Mouse (Mus musculus) E14TG2a.4 (cell line): Measurements from ENCODE around the gene Twf1.

Source experiments
- H3K27me3 ChIP-seq: 2 replicates; pipeline ENCODE4 v1.6.1; 2014; ENCODE audit warnings: low read length, control low read depth; ENCODE audit not compliant: insufficient read depth
- H3K36me3 ChIP-seq: 2 replicates; pipeline ENCODE4 v1.6.1; 2014; ENCODE audit warnings: low read length, control low read depth; ENCODE audit not compliant: insufficient read depth
- H3K4me1 ChIP-seq: replicated peaks from 2 replicates; pipeline ENCODE4 v1.6.1; 2014; ENCODE audit warnings: low read depth, low read length, control low read depth
- H3K4me3 ChIP-seq: replicated peaks from 2 replicates; pipeline ENCODE4 v1.5.1; 2014; ENCODE audit warnings: mild to moderate bottlenecking, low read length
- H3K9me3 ChIP-seq: 2 replicates; pipeline ENCODE4 v1.6.1; 2014; ENCODE audit warnings: low read length, control low read depth
- CTCF ChIP-seq: conservative IDR thresholded peaks from 2 replicates; pipeline ENCODE4 v1.5.1; 2014; ENCODE audit warnings: low read length
- NANOG ChIP-seq: IDR thresholded peaks from 2 replicates; pipeline ENCODE4 v1.6.1; 2014; ENCODE audit warnings: borderline replicate concordance, low read length, mixed read lengths
- POU5F1 ChIP-seq: IDR thresholded peaks from 2 replicates; pipeline ENCODE4 v1.6.1; 2014; ENCODE audit warnings: low read length, borderline replicate concordance

Twf1 gene

DNA sequence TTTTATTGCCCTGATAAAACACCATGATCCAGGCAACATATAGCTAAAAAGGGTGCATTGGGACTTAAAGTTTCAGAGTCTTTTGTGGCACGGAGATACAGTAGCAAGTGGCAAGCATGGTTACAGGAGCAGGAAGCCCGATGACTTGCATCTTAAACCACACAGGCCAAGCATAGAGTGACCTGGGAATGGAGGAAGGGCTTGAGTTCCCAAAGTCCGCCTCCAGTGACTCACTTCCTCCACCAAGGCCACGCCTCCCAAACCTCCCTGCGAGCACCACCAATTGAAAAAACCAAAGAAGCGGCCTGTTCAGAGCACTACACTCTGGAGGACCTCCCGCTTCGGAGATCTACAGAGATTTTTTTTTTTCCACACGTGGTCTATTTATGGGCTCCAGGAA lies 23.8 kb downstream of the Twf1 start:
- H3K4me3 ChIP-seq = peak overlapping the region; percentile 69
- TF ChIP-seq POU5F1 = no peak
- no peak for TF ChIP-seq CTCF
- TF ChIP-seq NANOG = no peak
- 0 out of 2 replicates have a peak, but pooled peaks cover 3% of the 10 kb centered on the region for H3K27me3 ChIP-seq
- peaks cover 34% of the 10 kb centered on the region for H3K4me1 ChIP-seq
- H3K36me3 ChIP-seq = no peaks in the 10 kb centered on the region
- H3K9me3 ChIP-seq = peaks cover 7% of the 10 kb centered on the region

- no peak overlapping the region for H3K4me3 ChIP-seq
- H3K36me3 ChIP-seq = no peaks in the 10 kb centered on the region
- 0 out of 2 replicates have a peak, but pooled peaks cover 3% of the 10 kb centered on the region for H3K27me3 ChIP-seq
- TF ChIP-seq NANOG = no peak
- no peak for TF ChIP-seq CTCF
- TF ChIP-seq POU5F1 = no peak
- peaks cover 3% of the 10 kb centered on the region for H3K9me3 ChIP-seq
- peaks cover 34% of the 10 kb centered on the region for H3K4me1 ChIP-seq
Observed at GRCm38 (mm10) chr15:94564909-94565308, 24.8 kb downstream of the Twf1 start.

- H3K36me3 ChIP-seq = no peaks in the 10 kb centered on the region
- H3K4me3 ChIP-seq = no peak overlapping the region
- H3K4me1 ChIP-seq = peaks cover 24% of the 10 kb centered on the region
- TF ChIP-seq CTCF (no peak), NANOG (no peak), POU5F1 (no peak)
- H3K27me3 ChIP-seq = 0 out of 2 replicates have a peak, but pooled peaks cover 4% of the 10 kb centered on the region
- no peaks in the 10 kb centered on the region for H3K9me3 ChIP-seq
Observed at GRCm38 (mm10) chr15:94558895-94559656, 30.6 kb downstream of the Twf1 start.

- peaks cover 22% of the 10 kb centered on the region for H3K4me1 ChIP-seq
- TF ChIP-seq NANOG (no peak), POU5F1 (no peak), CTCF (peak; percentile 91)
- 0 out of 2 replicates have a peak, but pooled peaks cover 4% of the 10 kb centered on the region for H3K27me3 ChIP-seq
- H3K4me3 ChIP-seq = no peak overlapping the region
- no peaks in the 10 kb centered on the region for H3K36me3 ChIP-seq
- no peaks in the 10 kb centered on the region for H3K9me3 ChIP-seq
Observed at GRCm38 (mm10) chr15:94557442-94557841, 32.2 kb downstream of the Twf1 start.

DNA sequence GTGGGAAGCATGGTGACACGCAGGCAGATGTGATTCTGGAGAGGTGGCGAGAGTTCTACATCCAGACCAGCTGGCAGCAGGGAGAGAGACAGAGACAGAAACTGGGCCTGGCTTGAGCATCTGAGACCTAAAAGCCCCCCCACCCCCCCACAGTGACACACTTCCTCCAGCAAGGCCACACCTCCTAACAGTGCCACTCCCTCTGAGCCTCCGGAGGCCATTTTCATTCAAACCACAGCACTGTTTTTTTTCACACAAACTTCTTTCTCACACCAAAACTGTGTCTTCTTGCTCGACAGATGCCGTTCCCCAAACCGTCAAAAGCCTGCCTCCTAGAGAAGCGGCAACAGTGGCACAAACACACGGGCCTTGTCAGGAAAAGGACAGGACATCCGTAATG lies 36.2 kb downstream of the Twf1 start:
- peaks cover 13% of the 10 kb centered on the region for H3K4me1 ChIP-seq
- TF ChIP-seq CTCF (no peak), POU5F1 (no peak), NANOG (no peak)
- H3K4me3 ChIP-seq = peak overlapping the region; percentile 55
- H3K36me3 ChIP-seq = no peaks in the 10 kb centered on the region
- H3K9me3 ChIP-seq = peaks cover 9% of the 10 kb centered on the region
- 0 out of 2 replicates have a peak, but pooled peaks cover 8% of the 10 kb centered on the region for H3K27me3 ChIP-seq

DNA sequence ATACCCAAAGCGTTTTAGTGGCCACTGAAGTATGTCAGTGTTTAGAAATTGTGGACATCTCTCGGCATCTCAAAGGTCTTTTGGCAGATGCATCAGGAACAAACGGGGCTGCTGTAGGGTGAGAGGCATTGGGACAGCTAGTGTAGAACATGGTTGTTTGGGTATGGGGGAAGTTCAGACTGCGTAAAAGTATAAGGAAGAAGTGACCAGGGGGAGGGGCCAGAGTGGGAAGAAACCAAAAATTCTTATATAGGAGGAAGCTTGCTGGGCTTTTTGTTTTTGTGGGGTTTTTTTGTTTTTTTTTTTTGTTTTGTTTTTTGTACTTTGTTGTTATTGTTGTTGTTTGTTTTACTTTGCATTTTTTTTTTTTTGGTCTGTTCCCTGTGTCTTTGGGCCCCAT lies 44.8 kb downstream of the Twf1 start:
- H3K9me3 ChIP-seq = 0 out of 2 replicates have a peak, but pooled peaks cover under 1% of the 10 kb centered on the region
- H3K27me3 ChIP-seq = peaks cover 11% of the 10 kb centered on the region
- TF ChIP-seq CTCF (no peak), NANOG (no peak), POU5F1 (no peak)
- no peaks in the 10 kb centered on the region for H3K36me3 ChIP-seq
- H3K4me3 ChIP-seq = no peak overlapping the region
- H3K4me1 ChIP-seq = peaks cover 12% of the 10 kb centered on the region; the same call in 1 of the 2 replicates

DNA sequence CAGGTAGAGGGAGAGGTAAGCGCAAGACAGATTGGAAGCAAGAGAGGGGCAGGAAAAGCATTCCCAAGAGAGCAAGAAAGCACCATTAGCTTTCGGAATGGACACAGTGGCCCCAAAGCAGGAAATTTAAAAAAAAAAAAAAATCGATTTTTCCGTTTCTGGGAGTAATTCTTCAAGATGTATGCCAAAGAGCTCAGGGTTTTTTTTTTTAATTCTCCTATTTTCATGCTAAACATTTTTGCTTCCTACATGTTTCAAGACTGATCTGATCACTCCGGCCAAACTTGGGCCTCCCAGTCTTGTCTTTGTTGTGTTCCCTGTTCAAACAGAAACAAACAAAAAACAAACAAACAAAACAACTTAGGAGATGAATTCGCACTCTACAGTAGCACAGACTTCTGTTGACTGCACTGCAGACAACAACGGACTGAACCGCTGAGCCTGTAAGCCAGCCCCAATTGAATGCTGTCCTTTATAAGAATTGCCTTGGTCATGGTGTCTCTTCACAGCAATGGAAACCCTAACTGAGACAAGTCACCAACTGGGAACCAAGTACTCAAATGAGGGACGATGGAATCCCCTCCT lies 45.5 kb downstream of the Twf1 start:
- H3K27me3 ChIP-seq = peaks cover 11% of the 10 kb centered on the region
- H3K9me3 ChIP-seq = no peaks in the 10 kb centered on the region
- H3K36me3 ChIP-seq = no peaks in the 10 kb centered on the region
- TF ChIP-seq CTCF (no peak), POU5F1 (no peak), NANOG (no peak)
- peaks cover 12% of the 10 kb centered on the region; the same call in 1 of the 2 replicates for H3K4me1 ChIP-seq
- peak overlapping the region; percentile 90 for H3K4me3 ChIP-seq

- H3K27me3 ChIP-seq = peaks cover 14% of the 10 kb centered on the region
- H3K36me3 ChIP-seq = no peaks in the 10 kb centered on the region
- peak within 1 kb of the TSS; percentile 90 for H3K4me3 ChIP-seq
- H3K9me3 ChIP-seq = no peaks in the 10 kb centered on the region
- no peak for TF ChIP-seq NANOG
- no peak for TF ChIP-seq CTCF
- TF ChIP-seq POU5F1 = no peak
- H3K4me1 ChIP-seq = peaks cover 12% of the 10 kb centered on the region; the same call in 1 of the 2 replicates
Observed at GRCm38 (mm10) chr15:94543409-94544051, 46.2 kb downstream of the Twf1 start, which contains the start of the genes Pus7l and Irak4. Gene Pus7l (minus strand): TSS chr15:94543547. Gene Irak4 (plus strand): TSS chr15:94543643.
